Mouse (Mus musculus): Measurements from ENCODE around the gene Gm340.

Gene Gm340

DNA sequence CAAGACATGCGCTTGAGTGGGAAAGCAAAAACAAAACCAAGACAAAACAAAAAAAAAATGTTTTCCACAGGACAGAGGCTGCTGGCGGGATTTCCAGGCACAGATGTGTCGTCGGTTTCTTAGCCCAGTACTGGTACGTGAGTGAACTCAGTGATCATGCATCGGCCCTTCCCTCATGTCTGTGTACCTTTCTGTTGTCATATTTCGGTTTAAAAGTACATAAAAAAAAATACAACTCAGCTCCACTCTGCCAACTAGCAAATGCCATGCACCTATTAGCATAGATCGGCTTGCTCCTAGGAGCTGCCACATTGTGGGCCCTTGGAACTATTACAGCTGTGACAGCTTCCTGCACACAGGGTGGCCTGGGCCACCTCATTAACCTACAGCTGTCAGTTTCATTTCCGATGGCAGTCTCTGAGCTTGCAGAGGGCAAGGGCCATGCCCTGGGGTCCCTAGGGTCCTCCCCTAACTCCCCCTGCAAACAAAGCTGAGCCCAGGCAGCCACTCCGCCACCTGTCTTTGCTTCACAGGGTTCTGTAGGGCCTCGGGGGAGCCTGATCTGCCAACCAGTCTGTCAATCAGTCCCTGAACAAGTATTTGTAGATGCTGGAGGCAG, 33.5 kb downstream of the Gm340 start:
- peak; percentile 75 for DNase-seq

GRCm38 (mm10) chr19:41616274-41616673, 34.1 kb downstream of the Gm340 start:
- no peak for DNase-seq

- no peak for DNase-seq
Measured at GRCm38 (mm10) chr19:41617102-41617501, 34.9 kb downstream of the Gm340 start.

DNA sequence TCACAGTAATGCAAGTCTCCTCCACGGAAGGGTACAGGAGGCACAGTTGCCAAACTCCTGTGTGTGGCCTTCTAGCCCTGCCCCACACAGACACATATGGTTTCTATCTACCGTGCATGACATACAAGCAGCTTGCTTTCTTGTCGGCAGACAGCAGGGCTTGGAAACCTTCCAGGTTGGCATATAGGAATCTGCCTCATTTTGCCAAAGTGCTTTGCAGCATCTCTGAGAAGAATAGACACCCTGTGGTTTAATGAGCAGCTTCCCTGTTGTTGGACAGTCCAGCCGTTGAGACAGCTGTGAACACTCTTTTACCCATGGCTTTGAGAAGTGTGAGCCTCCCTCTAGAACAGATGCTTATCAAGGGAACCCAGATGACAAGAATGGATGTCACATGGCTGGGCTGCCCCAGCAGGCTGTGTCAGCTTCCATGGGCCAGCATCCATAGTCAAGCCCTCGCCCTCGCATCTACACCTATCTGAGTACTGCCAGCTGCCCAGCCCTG, 36.0 kb downstream of the Gm340 start:
- peak; percentile 49 for DNase-seq

GRCm38 (mm10) chr19:41618771-41619385, 36.7 kb downstream of the Gm340 start:
- DNase-seq = no peak

DNA sequence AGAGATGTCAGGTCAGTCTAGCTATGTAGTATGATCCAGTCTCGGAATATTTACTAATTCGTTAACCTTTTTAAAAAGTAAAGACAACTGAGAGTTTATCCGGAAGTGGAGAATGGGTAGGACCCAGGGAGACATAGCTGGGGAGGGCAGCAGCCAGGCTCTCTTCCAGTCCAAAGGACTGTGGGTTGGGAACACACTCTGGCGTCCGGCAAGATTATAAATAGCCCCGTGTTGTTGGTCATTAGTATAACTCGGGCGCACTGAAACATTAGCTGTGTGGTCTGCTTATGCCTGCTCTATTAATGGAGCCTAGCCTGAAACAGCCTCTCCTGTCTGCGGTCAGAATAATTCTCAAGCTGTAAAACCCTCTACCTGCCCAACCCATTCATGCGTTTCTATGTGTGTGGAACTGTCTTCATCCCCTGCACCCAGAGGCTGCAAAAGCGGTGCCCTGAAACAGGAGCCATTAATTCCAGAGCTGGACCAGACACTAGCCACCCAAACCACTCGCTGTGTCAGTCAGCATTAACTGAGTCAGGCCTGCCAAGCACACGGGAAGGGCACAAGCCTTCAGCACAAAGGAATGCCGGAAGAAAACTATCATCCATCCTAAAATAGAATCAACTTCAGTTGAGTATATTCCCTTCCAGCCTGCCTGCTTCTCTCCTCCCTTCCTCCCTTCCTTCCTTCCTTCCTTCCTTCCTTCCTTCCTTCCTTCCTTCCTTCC, 38.4 kb downstream of the Gm340 start:
- no peak for DNase-seq

GRCm38 (mm10) chr19:41628970-41629369, 46.8 kb downstream of the Gm340 start:
- DNase-seq = no peak

DNA sequence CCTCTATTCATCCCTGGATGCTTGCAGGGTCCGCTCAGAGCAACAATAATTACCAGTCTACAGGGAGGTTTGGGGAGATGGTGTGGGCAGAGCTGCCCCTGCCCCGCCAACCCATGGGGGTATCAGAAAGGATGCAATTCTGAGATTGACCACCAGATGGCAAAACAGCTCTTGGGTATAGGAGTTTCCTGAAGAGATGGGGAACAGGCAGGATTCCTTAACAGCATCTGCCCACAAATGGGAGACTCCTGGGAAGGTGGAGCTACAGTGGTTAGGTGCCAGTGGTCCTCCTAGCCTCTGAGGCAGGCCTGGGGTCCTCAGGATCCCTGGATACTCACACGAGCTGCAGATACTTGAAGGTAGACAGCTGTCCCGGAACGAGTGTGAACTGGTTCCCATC, 47.4 kb downstream of the Gm340 start:
- DNase-seq = peak; percentile 83

- DNase-seq = no peak
Measured at GRCm38 (mm10) chr19:41634099-41634498, 51.9 kb downstream of the Gm340 start.

DNA sequence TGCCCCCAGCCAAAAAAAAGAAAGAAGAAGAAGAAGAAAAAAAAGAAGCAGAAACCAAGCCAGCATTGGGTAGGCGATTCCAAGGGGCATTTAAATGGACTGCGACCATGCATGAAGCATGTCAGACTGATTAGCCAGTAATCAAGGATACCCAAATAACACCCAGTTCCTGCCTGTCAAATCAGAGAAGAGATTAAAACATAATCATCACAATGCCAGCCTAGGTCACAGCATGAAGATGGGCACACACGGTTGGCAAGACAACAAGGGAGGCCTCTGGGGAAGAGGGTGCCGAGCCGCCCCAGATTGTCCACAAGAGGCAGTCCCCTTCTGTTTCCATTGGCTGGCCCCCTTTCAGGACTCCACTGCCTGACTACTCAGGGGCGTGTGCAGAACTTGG, 52.8 kb downstream of the Gm340 start:
- DNase-seq = no peak

Measured in embryo, embryonic 11 days (tissue).